Mouse (Mus musculus) kidney, adult 9 months (tissue): ENCODE measurements around the gene Sco1.

Experiments
- DNase-seq: peaks from one replicate; pipeline ENCODE4 v3.0.0; 2022

Sco1 gene

GRCm38 (mm10) chr11:67044959-67045358 is 7.5 kb upstream of the Sco1 start:
- DNase-seq = no peak

GRCm38 (mm10) chr11:67047199-67047598 is 5.3 kb upstream of the Sco1 start:
- no peak for DNase-seq

- no peak for DNase-seq
Observed at GRCm38 (mm10) chr11:67048496-67048895, 4.0 kb upstream of the Sco1 start.

- no peak for DNase-seq
Observed at GRCm38 (mm10) chr11:67049256-67049655, 3.2 kb upstream of the Sco1 start.

GRCm38 (mm10) chr11:67051676-67052320 is 672 bp upstream of the Sco1 start:
- DNase-seq = peak; percentile 40

- no peak for DNase-seq
Observed at GRCm38 (mm10) chr11:67054754-67055365, 2.4 kb downstream of the Sco1 start.

- no peak for DNase-seq
Observed at GRCm38 (mm10) chr11:67061311-67061710, 8.8 kb downstream of the Sco1 start.

- DNase-seq = no peak
Observed at GRCm38 (mm10) chr11:67062726-67063125, 10.3 kb downstream of the Sco1 start.

- no peak for DNase-seq
Observed at GRCm38 (mm10) chr11:67067741-67068140, 15.3 kb downstream of the Sco1 start.

GRCm38 (mm10) chr11:67072615-67073130 is 20.2 kb downstream of the Sco1 start:
- no peak for DNase-seq

- DNase-seq = no peak
Observed at GRCm38 (mm10) chr11:67075036-67075435, 22.6 kb downstream of the Sco1 start.

- no peak for DNase-seq
Observed at GRCm38 (mm10) chr11:67076781-67077180, 24.3 kb downstream of the Sco1 start.

- no peak for DNase-seq
Observed at GRCm38 (mm10) chr11:67077435-67077834, 25.0 kb downstream of the Sco1 start.

- DNase-seq = no peak
Observed at GRCm38 (mm10) chr11:67078000-67078399, 25.5 kb downstream of the Sco1 start, which contains the start of gene Myh3. Gene Myh3 (plus strand): TSS chr11:67078300.

GRCm38 (mm10) chr11:67078888-67079287 is 26.4 kb downstream of the Sco1 start:
- DNase-seq = no peak

- DNase-seq = no peak
Observed at GRCm38 (mm10) chr11:67079740-67080139, 27.3 kb downstream of the Sco1 start.

- peak; percentile 56 for DNase-seq
Observed at GRCm38 (mm10) chr11:67080168-67080567, 27.7 kb downstream of the Sco1 start.

GRCm38 (mm10) chr11:67081125-67081649 is 28.7 kb downstream of the Sco1 start:
- peak; percentile 40 for DNase-seq

GRCm38 (mm10) chr11:67082188-67082587 is 29.7 kb downstream of the Sco1 start:
- no peak for DNase-seq

- no peak for DNase-seq
Observed at GRCm38 (mm10) chr11:67082793-67083192, 30.3 kb downstream of the Sco1 start.

- DNase-seq = no peak
Observed at GRCm38 (mm10) chr11:67083239-67083638, 30.8 kb downstream of the Sco1 start.

- no peak for DNase-seq
Observed at GRCm38 (mm10) chr11:67083712-67084340, 31.4 kb downstream of the Sco1 start.

GRCm38 (mm10) chr11:67085489-67085888 is 33.0 kb downstream of the Sco1 start:
- DNase-seq = peak; percentile 77
